Comparison of ENCODE assay signal across 14 mouse cellular contexts in genomic region chr5:148624649-148625405, GRCm38 (mm10).
DNase-seq lines count a peak whose midpoint lies in the region; ATAC-seq lines count a peak whose summit lies in the region.
"Had no signal": no experiment of that assay in that cellular context is flagged by ENCODE, and none has a peak within 500 bp of the region (broad histone marks: within the 10 kb centered on the region; RNA-seq: fewer than 3 reads in every experiment).

No protein-coding gene starts in this region.

- H3K9ac ChIP-seq in forebrain, embryonic 16.5 days (replicated peaks; ENCODE audit: low read depth, low read length), result no peak overlapping the region
- H3K9ac ChIP-seq in midbrain, embryonic 12.5 days (replicated peaks), result no peak overlapping the region
- H3K9ac ChIP-seq: heart, embryonic 15.5 days had no signal

- DNase-seq in CD4-positive helper T cell, adult 2 months (ENCODE audit: low read depth, low spot score), result peak; percentile 60
- peak; percentile 50 for DNase-seq in brain, adult 2 months (ENCODE audit: low read depth, low spot score)
- no peak for DNase-seq in cerebellum, postnatal 14 days
- no peak for DNase-seq in cerebellum, postnatal 25 days
- no peak for DNase-seq in adrenal gland, postnatal 14 days
- no peak for DNase-seq in ovary, postnatal 10 days (ENCODE audit: low spot score)
- DNase-seq: adrenal gland, postnatal 10 days; cerebellum, postnatal 10 days; lung, adult 2 months; thymus, postnatal 4 days had no signal

- H3K27me3 ChIP-seq in forebrain, embryonic 16.5 days (replicated peaks; ENCODE audit: control insufficient read depth, insufficient read depth, low read length), result no peaks in the 10 kb centered on the region
- no peaks in the 10 kb centered on the region for H3K27me3 ChIP-seq in midbrain, embryonic 12.5 days
- H3K27me3 ChIP-seq: heart, embryonic 15.5 days had no signal

- no peaks in the 10 kb centered on the region for H3K9me3 ChIP-seq in forebrain, embryonic 16.5 days (ENCODE audit: control insufficient read depth, low read length)
- no peaks in the 10 kb centered on the region for H3K9me3 ChIP-seq in midbrain, embryonic 12.5 days
- H3K9me3 ChIP-seq: heart, embryonic 15.5 days had no signal

- peaks cover 19% of the 10 kb centered on the region for H3K4me1 ChIP-seq in forebrain, embryonic 16.5 days (replicated peaks; ENCODE audit: control insufficient read depth, insufficient read depth, low read length)
- peaks cover 22% of the 10 kb centered on the region for H3K4me1 ChIP-seq in midbrain, embryonic 12.5 days
- H3K4me1 ChIP-seq: heart, embryonic 15.5 days had no signal

- H3K4me2 ChIP-seq in forebrain, embryonic 16.5 days (ENCODE audit: low read length), result peak overlapping the region; percentile 31
- H3K4me2 ChIP-seq in midbrain, embryonic 12.5 days (replicated peaks), result no peak overlapping the region
- H3K4me2 ChIP-seq: heart, embryonic 15.5 days had no signal

- 0 out of 2 replicates have a peak overlapping the region, but pooled peaks have one; percentile 8 for H3K4me3 ChIP-seq in forebrain, embryonic 16.5 days (replicated peaks; ENCODE audit: low read length)
- H3K4me3 ChIP-seq in midbrain, embryonic 12.5 days, result no peak overlapping the region
- H3K4me3 ChIP-seq: heart, embryonic 15.5 days; myocyte had no signal

- no peaks in the 10 kb centered on the region for H3K36me3 ChIP-seq in forebrain, embryonic 16.5 days (ENCODE audit: control insufficient read depth, insufficient read depth)
- no peaks in the 10 kb centered on the region for H3K36me3 ChIP-seq in midbrain, embryonic 12.5 days
- H3K36me3 ChIP-seq: heart, embryonic 15.5 days had no signal

- peak overlapping the region; percentile 53 for H3K27ac ChIP-seq in forebrain, embryonic 16.5 days (ENCODE audit: low read length)
- 0 out of 2 replicates have a peak overlapping the region, but pooled peaks have one; percentile 2 for H3K27ac ChIP-seq in midbrain, embryonic 12.5 days (replicated peaks)
- H3K27ac ChIP-seq: heart, embryonic 15.5 days had no signal

- WGBS in forebrain, embryonic 16.5 days, result 22% methylated on average over 21 of the region's 21 CpGs
- WGBS in midbrain, embryonic 12.5 days, result 64% methylated on average over 21 of the region's 21 CpGs

- ATAC-seq in forebrain, embryonic 16.5 days, result peak; percentile 49
- peak; percentile 74 for ATAC-seq in midbrain, embryonic 12.5 days (ENCODE audit: low FRiP score, low read depth)

Comparison
In these comparisons a context has a peak if more than half of its experiments do, and no peak if none do; other contexts are left out.
1. DNase-seq: peak in CD4-positive helper T cell, adult 2 months (single experiment) and brain, adult 2 months (single experiment); none in cerebellum, postnatal 14 days (0 of 2), cerebellum, postnatal 25 days (0 of 2), adrenal gland, postnatal 14 days (single experiment) and ovary, postnatal 10 days (single experiment).